Mouse (Mus musculus) urinary bladder, postnatal 14 days (tissue): Measurements from ENCODE around the gene Gli3.

ENCODE experiments used
- DNase-seq: peaks from one replicate; pipeline ENCODE4 v3.0.0; 2021; ENCODE audit warnings: low spot score

Gli3 gene

DNA sequence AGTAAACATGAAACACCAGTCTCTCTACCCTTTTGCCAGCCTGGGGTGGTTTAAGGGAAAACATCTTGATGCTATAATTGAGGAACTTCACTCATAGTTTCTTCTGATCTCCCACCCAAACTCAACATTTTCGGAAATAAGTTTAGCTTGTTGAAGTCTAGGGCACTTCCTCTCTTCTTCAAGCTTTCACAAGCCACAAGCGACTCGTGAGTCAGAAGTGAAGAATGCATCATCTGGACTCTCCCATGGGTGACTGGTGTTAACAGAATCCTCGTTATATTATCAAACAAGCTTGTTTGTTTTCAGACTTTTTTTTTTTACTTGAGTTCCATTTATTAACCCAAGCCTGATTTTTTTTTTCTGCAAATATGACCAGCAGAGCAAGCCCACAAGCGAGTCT, 197.5 kb downstream of the Gli3 start:
- no peak for DNase-seq

GRCm38 (mm10) chr13:15662375-15662774, 199.3 kb downstream of the Gli3 start:
- no peak for DNase-seq

DNA sequence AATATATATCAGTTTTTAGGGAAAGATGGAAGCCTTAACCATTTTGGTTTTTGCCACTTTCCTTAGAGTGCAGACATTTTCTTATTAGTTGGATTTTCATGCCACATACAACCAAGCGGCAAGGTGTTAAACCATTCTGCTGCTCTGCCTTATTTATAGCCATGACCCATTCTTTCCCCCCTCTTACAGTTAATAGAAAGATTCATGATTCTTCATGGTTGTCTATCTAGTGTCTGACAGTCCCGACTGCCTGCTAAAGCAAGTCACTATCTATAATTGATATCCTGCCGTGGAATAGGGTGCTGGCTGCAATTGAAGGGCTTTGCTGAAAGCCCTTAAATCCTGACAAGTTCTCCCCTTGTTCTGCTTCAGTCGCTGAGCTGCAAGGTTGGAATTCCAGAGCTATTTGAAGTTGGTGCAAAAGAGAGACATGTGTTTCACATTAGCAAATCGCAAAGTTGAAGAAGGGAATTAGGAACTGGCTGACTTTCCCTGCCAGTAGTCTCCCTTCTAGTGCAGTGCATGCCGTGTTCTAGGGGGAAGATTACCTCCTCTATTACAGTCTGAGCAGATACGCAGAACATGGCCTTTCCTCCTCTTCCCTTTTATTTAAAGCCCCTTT, 201.7 kb downstream of the Gli3 start:
- DNase-seq: no peak

DNA sequence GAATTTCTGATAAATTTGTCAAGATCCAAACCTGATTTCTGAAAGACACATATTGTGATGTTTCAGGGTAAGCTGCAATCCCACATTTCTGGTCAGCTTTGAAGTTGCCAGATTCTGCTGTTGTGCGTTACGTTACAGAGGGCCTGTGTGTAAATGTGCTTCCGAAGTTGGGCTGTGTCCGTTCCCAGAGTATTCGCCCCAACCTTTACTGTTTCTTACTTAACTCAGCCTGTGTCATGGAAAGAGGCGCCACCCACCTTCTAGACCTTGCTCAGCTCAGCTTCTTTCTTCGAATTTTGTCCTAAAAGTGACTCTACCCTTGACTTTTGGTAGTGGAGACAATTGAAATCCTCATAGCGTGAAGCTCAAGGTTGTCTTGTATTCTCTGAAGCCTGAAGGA, 202.5 kb downstream of the Gli3 start:
- DNase-seq: no peak

DNA sequence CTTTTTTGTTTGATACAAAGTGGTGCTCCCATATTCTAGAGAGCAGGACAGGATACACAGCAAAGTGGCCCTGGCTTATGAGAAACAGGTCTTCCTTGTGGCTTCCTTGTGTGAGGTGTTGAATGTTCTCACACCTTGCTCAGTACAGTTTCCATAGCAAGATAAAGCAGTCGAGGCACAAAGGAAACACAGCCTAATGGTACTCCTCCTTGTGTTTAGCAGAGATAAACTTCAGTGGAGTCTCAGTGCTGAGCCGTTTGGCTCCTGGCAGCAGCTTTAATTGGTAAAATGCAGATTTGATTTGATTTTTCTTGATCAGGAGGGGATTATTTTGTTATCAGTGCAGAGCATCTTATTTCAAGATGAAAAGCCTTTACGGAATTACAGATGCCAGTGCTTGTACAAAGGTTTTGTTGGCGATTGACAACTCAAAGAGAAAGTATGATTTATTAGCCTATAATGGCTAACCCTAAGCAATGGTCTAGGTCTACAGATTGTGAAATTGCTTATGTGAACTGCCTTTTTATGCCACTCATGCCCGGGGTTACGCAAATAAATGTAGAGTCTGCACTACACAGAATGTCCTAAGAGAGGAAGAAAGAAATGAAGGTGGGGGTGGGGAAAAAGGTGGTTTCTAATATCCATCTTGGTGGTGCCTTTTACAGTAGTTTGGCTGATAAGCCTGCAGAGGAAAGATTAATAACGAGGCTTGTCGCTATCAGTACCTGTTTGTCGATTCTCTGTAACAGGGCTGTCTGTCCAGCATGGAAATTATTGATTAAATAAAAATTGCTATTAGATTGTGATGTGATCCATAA, 207.3 kb downstream of the Gli3 start:
- DNase-seq: no peak

GRCm38 (mm10) chr13:15670962-15671313, 207.9 kb downstream of the Gli3 start:
- DNase-seq: no peak

DNA sequence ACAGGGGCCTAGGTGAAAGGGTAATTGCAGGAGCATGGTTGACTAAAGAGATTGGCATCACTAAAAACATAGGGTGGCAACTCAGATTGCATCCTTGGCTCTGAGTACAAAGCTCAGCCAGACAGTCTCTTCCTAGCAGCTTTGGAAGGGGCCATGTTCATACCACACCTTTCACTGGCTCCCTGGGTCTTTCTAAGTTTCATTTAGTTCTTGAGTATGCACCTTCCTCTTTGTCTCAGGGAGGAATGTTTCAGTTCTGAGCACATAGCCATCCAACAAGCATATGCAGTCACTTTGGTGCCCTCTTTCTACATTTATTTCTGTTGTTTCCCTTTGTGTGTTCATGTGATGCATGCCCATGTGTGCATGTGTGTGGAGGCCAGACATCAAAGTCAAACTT, 212.4 kb downstream of the Gli3 start:
- DNase-seq: no peak

DNA sequence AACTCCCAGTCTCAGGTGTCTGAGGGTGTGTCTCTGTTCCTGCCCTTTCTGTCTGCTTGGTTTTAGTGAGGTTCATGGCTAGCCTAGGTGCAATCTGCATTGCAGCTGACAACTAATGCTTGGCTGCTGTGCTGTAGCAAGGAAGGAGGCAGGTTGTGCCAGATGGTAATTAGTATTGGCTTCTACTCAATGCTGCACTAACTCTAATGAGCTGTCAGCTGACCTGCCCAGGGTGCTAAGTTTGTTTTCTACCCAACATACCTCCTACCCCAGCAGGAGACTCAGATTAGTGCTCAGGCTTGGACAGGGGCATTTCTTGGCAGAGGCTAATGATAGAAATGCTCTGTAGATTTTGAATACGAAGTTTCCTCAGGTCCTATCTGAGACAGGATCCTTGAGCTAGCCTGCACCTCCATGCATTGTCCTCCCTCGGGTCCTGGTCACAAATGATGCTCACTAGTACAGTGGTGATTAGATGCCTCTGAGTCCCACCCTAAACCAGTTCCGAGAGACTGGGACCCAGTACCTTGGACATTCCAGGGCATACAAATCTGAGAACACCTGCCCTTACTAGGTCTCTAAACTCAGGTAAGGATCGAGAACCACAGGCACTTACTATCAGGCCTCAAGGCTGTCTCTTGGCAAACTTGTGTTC, 214.2 kb downstream of the Gli3 start:
- no peak for DNase-seq

DNA sequence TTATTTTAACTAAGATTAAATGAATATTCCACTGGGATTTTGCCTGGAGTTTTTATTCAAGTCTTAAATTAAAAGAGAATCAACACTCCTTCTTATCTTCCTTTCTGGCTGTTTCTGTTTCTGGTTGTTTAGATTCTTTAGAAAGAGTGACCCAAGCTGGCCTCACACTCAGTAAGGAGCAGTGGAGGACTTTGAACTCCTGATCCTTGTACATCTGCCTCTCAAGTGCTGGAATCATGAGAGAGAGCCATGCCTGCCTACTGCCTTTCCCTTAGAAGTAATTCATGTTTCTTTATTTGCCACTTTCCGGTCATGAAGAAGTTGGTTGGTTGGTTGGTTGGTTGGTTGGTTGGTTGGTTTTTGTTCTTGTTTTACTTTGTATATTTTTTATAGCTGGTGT, 218.5 kb downstream of the Gli3 start:
- no peak for DNase-seq

- DNase-seq: no peak
These were observed 220.0 kb downstream of the Gli3 start for GRCm38 (mm10) chr13:15683006-15683405.

- no peak for DNase-seq
These were observed 225.2 kb downstream of the Gli3 start for GRCm38 (mm10) chr13:15688074-15688825.

GRCm38 (mm10) chr13:15688826-15689501, 225.9 kb downstream of the Gli3 start:
- DNase-seq: no peak

DNA sequence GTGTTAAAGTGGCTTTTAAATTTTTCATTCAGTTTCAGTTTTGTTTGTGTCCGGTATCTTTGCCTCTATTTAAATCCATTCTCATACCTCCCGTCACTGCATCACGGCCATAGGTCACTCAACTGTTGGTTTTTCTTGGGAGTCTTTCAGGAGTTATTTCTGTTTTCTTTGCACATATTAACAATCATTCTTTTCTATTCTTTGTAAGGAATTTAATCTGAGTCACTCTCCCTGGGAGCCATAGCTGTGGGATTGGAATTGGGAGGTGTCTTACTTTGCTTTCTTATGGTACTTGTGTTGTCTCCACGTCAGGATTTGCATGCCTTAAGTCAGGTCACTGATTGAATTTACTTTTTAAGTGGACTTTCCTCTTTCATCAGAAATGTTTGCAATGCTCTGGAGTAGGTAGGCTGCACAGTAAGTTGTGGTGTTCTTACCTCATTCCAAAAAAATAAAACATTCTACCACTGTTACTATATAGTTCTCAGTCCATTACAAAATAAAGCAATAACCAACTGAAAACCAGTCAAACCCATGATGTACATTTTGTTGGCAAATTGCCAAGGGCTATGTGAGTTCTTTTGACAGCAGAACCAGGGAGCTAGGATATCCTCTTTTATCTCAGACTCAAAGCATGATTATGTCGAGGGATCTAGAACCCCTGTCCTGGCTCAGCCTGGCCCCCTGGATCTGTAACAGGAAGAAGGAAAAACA, 228.9 kb downstream of the Gli3 start:
- no peak for DNase-seq

- DNase-seq: no peak
These were observed 229.4 kb downstream of the Gli3 start for GRCm38 (mm10) chr13:15692465-15692809.

- no peak for DNase-seq
These were observed 235.2 kb downstream of the Gli3 start for GRCm38 (mm10) chr13:15698284-15698683.

DNA sequence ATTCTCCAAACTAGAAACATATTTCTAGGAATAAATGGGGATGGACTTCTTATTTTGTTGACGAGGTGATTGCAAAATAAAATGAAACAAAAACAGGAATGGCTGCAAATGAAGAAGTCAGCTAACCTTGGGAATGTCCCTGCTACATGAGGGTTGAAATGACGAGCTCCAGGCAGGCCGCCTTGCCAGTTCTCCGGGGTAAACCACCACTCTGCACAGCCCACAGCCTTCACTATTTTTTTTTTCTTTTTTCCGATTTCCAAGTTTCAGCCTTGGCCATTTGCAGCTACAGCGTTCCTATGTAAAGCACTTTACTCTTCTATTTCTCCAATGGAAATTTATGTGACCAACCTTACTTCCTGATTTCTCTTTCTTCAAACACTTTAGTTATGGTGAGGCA, 236.1 kb downstream of the Gli3 start:
- DNase-seq: no peak

GRCm38 (mm10) chr13:15704669-15705068, 241.6 kb downstream of the Gli3 start:
- no peak for DNase-seq

DNA sequence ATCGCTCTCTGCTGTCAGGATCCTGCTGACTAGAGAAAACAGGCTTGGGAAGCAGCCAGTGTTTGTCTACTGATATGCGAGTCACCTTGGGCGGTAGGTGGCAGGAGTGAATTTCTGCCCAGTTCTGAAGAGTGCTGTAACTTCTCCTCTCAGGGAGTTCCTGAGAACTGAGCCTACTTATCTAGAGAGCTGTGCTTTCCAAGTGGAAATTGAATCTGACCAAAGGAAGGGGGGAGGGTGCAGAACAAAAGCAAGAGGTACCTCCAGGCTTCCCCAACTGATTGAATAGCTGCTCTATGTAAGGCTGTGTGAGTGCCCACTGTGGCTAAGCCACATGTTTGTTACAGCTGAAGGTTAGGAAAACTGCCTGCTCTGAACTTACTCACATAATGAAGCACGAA, 244.4 kb downstream of the Gli3 start:
- no peak for DNase-seq

DNA sequence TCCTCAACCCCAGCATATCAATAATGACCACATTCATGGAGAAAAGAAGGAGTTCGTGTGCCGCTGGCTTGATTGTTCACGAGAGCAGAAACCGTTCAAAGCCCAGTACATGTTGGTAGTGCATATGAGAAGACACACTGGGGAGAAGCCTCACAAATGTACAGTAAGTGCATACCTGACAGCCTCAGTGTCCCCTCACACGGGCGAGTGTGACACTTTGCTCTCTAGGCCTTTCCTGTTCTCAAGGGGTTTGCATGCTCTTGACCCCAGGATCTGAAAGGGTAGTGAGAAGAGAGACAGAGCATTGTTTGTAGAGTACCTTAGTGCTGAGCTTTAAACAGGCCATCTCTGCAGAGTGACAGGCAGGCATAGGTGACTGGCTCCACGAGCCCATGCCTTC, 250.5 kb downstream of the Gli3 start:
- DNase-seq: no peak

DNA sequence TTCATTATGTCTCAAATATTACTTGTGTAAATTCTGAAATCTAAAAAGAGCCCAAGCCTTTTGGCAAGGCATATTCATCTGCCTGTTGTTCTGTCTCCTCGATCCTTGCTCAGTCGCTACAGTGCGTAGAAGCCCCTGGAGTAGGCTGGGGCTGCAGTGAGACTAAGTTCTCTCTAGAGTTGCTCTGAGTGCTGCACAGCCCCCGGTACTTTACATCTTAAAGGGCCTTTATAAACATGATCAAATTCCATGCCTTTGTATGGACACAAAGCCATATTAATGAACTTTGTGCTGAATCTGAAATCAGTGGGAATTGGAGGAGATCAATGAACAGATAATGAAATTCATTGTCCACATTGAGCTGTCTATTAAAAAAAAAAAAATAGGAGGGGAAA, 251.3 kb downstream of the Gli3 start:
- no peak for DNase-seq

DNA sequence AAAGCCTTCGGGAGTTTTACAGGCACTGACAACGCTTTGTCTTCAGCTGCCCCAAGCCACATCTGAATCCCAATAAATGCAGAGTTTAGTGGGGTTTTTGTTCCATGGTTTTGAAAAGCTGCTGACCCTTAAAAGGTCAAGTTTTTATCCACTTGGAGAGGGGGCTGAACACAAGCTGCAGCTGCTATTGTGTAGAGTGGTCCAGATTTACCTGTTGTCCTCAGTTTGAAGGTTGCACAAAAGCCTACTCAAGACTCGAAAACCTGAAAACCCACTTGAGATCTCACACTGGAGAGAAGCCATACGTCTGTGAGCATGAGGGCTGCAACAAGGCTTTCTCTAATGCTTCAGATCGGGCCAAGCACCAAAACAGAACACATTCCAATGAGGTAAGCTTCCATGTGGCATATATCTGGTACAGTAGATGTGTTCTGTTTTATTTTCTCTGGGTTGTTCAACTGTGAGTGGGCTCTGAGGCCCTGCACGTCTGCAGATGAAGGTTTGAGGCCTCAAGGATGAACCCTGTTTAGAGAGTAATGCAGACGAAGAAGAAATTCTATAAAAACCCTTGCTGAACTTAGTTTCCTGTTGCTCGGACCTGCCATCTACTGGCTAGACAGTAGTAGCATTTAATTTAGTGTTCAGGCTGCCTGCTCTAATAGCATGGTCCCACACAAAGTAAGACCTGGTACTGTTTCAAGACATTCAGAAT, 251.8 kb downstream of the Gli3 start:
- DNase-seq: peak; percentile 19
